Mouse (Mus musculus) spleen, postnatal 0 days (tissue): ENCODE measurements around the gene Scgb1b30. TPM values are rescaled to one million over a fixed set of nuclear protein-coding genes. Genes with fewer than 3 reads are reported as not detected.

Experiments used
- polyA plus RNA-seq: library from polyadenylated mRNA; unstranded; fragments of >200 nt; fragmentation: Nextera tagmentation; extraction: Ambion mirVana; gene quantifications from 2 replicates; pipeline ENCODE4 v1.2.1, GENCODE M21; 2015

Gene Scgb1b30
- polyA plus RNA-seq = not detected in 2 replicates

GRCm38 (mm10) chr7:34094911-34095481, at the start of gene Scgb1b30:
Scgb1b30 (plus strand) TSS chr7:34095431.

GRCm38 (mm10) chr7:34133117-34133762, 38.0 kb downstream of the Scgb1b30 start, which contains the start of gene Wtip:
Wtip (minus strand) TSS chr7:34133268.

Other genes with a start within 250 kb of the Scgb1b30 start
- not detected in 2 replicates for gene Scgb2b26, start 150.4 kb upstream of the Scgb1b30 start, polyA plus RNA-seq
- gene Scgb2b27, start 81.5 kb upstream of the Scgb1b30 start, polyA plus RNA-seq = not detected in 2 replicates
- not detected in 2 replicates for gene Scgb1b27, start 73.9 kb upstream of the Scgb1b30 start, polyA plus RNA-seq
- 1.5 and 2.4 TPM in 2 replicates for gene Wtip, start 37.8 kb downstream of the Scgb1b30 start, polyA plus RNA-seq
- gene Uba2, start 74.2 kb downstream of the Scgb1b30 start, polyA plus RNA-seq = 115 and 117 TPM in 2 replicates
- 23.1 and 30.8 TPM in 2 replicates for gene Pdcd2l, start 101.2 kb downstream of the Scgb1b30 start, polyA plus RNA-seq
- gene Gpi1, start 134.9 kb downstream of the Scgb1b30 start, polyA plus RNA-seq = 145 and 176 TPM in 2 replicates
- gene Gm6096, start 155.6 kb downstream of the Scgb1b30 start, polyA plus RNA-seq = not detected in 2 replicates
- 22.4 and 23.3 TPM in 2 replicates for gene 4931406P16Rik, start 218.1 kb downstream of the Scgb1b30 start, polyA plus RNA-seq